Mouse (Mus musculus): Measurements from ENCODE around the gene Tnfrsf21.

GRCm38 (mm10) chr17:43018071-43018470 lies 1.7 kb downstream of the Tnfrsf21 start:
- no peak for TF ChIP-seq CTCF (IDR thresholded peaks at IDR 0.05; ENCODE audit: borderline replicate concordance, control insufficient read depth, extremely low read depth, insufficient read depth, low read length, poor library complexity)
- TF ChIP-seq POLR2A (IDR thresholded peaks at IDR 0.05; ENCODE audit: control insufficient read depth, extremely low read depth, insufficient read depth, low read length, poor library complexity): no peak
